Mouse (Mus musculus): ENCODE measurements around the gene Tmem273. TPM values are rescaled to one million over a fixed set of nuclear protein-coding genes. Genes with fewer than 3 reads are reported as not detected.
A peak's percentile ranks its signal among the peaks of the same experiment; 100 is the strongest.

The Tmem273 gene
- polyA plus RNA-seq, 1 experiment from 2014 or later = 1.1 TPM

DNA sequence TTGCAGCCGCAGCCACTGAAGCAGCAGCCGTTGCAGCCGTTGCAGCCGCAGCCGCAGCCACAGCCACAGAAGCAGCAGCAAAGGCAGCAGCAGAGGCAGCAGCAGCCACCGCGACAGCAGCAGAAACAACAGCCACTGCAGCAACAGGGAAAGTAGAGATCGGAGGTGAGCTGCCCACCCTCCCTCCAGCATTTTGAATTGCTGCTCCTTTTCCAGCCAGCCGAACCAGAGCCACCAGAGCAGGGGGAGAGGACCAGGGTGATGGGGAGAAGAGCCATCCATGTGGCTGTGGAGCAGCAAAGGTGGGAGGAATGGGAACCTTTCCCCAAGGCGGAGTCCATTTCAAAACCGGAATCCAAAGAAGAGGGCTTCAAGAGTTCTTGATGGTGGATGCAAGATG, 50.4 kb downstream of the Tmem273 start:
- Histone ChIP-seq H3K27me3 (ENCODE audit: insufficient read depth, low read length) (no peaks in the 10 kb centered on the region), H3K4me1 (ENCODE audit: insufficient read depth) (no peaks in the 10 kb centered on the region), H3K27ac (ENCODE audit: low read depth) (no peak overlapping the region), H3K4me2 (ENCODE audit: low read depth, low read length) (no peak overlapping the region), H3K36me3 (replicated peaks; ENCODE audit: insufficient read depth, low read length) (no peaks in the 10 kb centered on the region), H3K9ac (replicated peaks) (no peak overlapping the region), H3K9me3 (ENCODE audit: low read length) (no peaks in the 10 kb centered on the region), H3K4me3 (ENCODE audit: low read depth, low read length) (no peak overlapping the region)
- DNase-seq (no peak), ATAC-seq (no peak)
- WGBS (ENCODE audit: insufficient replicate concordance) = 86% methylated on average over 11 of the region's 11 CpGs
- TF ChIP-seq CTCF (IDR thresholded peaks at IDR 0.05; ENCODE audit: low read depth) (no peak), EP300 (IDR thresholded peaks at IDR 0.05; ENCODE audit: low read depth) (no peak)

DNA sequence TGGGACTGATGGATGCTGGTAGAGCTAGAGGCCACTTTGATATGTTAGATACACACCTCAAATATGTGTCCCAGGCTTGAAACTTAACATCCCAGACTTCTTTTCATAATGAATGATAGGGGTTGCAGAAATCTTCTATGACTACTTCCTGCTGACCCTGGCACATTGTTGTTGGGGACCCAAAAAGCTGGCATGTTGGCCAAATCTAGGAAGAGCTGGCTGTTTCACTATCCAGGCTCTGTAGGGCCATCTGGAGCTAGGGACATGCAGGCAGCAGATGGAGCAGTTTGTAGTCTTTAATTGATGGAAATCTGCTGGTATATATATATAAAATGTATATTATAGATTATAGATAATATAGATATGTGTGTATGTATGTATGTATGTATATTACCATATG, 56.3 kb downstream of the Tmem273 start:
- Histone ChIP-seq H3K9me3 (ENCODE audit: low read length) (no peaks in the 10 kb centered on the region), H3K27me3 (ENCODE audit: insufficient read depth, low read length) (no peaks in the 10 kb centered on the region), H3K4me2 (ENCODE audit: low read depth, low read length) (no peak overlapping the region), H3K36me3 (replicated peaks; ENCODE audit: insufficient read depth, low read length) (no peaks in the 10 kb centered on the region), H3K9ac (replicated peaks) (no peak overlapping the region), H3K27ac (ENCODE audit: low read depth) (no peak overlapping the region), H3K4me3 (ENCODE audit: low read depth, low read length) (no peak overlapping the region), H3K4me1 (ENCODE audit: insufficient read depth) (no peaks in the 10 kb centered on the region)
- DNase-seq = no peak
- TF ChIP-seq CTCF (IDR thresholded peaks at IDR 0.05; ENCODE audit: low read depth) (no peak), EP300 (IDR thresholded peaks at IDR 0.05; ENCODE audit: low read depth) (no peak)
- ATAC-seq = no peak

DNA sequence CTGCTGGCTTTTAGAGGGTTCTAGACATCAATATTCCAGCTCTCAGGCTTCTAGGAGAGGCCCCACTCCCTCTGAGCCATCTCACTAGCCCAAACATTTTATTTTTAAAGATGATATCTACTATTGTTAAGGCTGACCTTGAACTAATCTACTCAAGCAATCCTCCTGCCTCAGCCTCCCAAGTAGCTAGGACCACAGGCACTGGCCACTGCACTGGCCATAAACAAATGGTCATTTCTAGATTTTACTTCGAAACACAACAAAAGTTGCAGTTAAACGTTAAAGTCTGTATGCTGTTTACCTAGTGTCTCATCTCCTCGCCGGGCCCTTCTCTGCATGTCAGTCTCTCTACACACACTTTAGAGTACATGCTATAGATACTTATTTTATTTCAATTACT, 68.3 kb downstream of the Tmem273 start:
- Histone ChIP-seq H3K9me3 (ENCODE audit: low read length) (no peaks in the 10 kb centered on the region), H3K4me2 (ENCODE audit: low read depth, low read length) (no peak overlapping the region), H3K27ac (ENCODE audit: low read depth) (no peak overlapping the region), H3K36me3 (replicated peaks; ENCODE audit: insufficient read depth, low read length) (no peaks in the 10 kb centered on the region), H3K4me1 (ENCODE audit: insufficient read depth) (0 out of 2 replicates have a peak, but pooled peaks cover 3% of the 10 kb centered on the region), H3K9ac (replicated peaks) (no peak overlapping the region), H3K27me3 (ENCODE audit: insufficient read depth, low read length) (peaks cover 14% of the 10 kb centered on the region), H3K4me3 (ENCODE audit: low read depth, low read length) (no peak overlapping the region)
- no peak for ATAC-seq
- no peak for DNase-seq
- 77% methylated on average over 4 of the region's 4 CpGs for whole genome bisulfite sequencing (ENCODE audit: insufficient replicate concordance)
- TF ChIP-seq CTCF (IDR thresholded peaks at IDR 0.05; ENCODE audit: low read depth) (no peak), EP300 (IDR thresholded peaks at IDR 0.05; ENCODE audit: low read depth) (no peak)

DNA sequence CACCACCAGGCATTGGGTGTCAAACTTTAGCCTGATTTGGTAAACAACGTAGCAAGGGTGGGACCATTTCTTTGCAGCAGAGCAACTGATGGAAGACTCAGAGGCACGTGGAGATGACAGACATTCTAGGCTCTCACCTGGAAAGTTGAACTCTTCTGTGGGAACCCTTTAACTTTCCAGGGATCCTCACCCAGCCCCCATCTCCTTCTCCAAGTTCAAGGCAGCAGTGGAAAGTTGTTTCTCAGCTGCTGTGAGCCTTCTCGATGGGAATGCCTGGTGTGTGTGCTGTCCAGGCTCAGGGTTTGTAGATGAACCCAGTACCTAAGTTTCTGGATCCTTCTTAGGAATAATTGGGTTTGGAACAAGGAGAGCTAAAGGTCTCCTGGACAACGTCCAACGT, 70.5 kb downstream of the Tmem273 start:
- Histone ChIP-seq H3K4me2 (ENCODE audit: low read depth, low read length) (peak overlapping the region; percentile 68; the same call in 1 of the 2 replicates), H3K9ac (replicated peaks) (peak overlapping the region; percentile 65; the same call in 1 of the 2 replicates), H3K27me3 (ENCODE audit: insufficient read depth, low read length) (peaks cover 14% of the 10 kb centered on the region), H3K4me3 (ENCODE audit: low read depth, low read length) (peak overlapping the region; percentile 45; the same call in 1 of the 2 replicates), H3K36me3 (replicated peaks; ENCODE audit: insufficient read depth, low read length) (no peaks in the 10 kb centered on the region), H3K4me1 (ENCODE audit: insufficient read depth) (0 out of 2 replicates have a peak, but pooled peaks cover 3% of the 10 kb centered on the region), H3K27ac (ENCODE audit: low read depth) (no peak overlapping the region), H3K9me3 (ENCODE audit: low read length) (no peaks in the 10 kb centered on the region)
- TF ChIP-seq EP300 (IDR thresholded peaks at IDR 0.05; ENCODE audit: low read depth) (no peak), CTCF (IDR thresholded peaks at IDR 0.05; ENCODE audit: low read depth) (no peak)
- no peak for DNase-seq
- ATAC-seq = no peak
- WGBS (ENCODE audit: insufficient replicate concordance) = 33% methylated on average over 5 of the region's 5 CpGs

DNA sequence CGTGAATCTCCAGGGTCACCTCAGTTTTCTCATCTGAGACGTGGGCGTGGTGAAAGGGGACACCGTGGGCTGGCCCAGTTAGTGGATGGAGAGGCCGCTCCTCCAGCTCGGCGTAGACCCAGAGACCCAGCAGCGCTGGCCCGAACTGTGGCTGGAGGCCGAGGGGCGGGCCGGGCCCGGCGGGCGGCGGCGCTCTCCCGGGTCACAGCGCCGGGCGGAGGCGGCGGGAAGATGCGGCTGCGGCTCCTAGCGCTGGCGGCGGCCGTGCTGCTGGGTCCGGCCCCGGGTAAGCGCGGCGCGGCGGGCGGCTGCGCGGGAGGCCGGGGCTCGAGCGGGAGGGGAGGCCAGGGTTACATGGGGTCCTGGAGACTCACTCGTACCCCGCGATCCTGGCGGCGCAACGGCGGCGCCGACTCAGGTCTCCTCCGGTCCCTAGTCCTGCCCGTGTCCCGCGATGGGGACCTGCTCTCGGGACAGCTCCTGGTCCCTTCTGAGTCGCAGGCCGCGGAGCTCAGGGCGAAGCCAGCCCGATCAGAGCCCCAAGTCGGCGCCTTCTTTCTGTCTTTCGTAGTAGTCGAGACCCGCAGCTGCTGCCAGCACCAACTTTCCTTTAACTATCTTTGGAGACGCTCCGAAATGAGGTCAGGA, 71.0 kb downstream of the Tmem273 start, which contains the start of gene Vstm4:
Gene Vstm4, plus strand, starts transcription at position 76 of the 648 bp plus-strand sequence.
- H3K27me3 ChIP-seq (ENCODE audit: insufficient read depth, low read length) = peaks cover 14% of the 10 kb centered on the region
- WGBS (ENCODE audit: insufficient replicate concordance) = 2% methylated on average over 47 of the region's 68 CpGs
- no peaks in the 10 kb centered on the region for H3K9me3 ChIP-seq (ENCODE audit: low read length)
- 0 out of 2 replicates have a peak, but pooled peaks cover 3% of the 10 kb centered on the region for H3K4me1 ChIP-seq (ENCODE audit: insufficient read depth)
- H3K27ac ChIP-seq (ENCODE audit: low read depth) = 0 out of 2 replicates have a peak within 1 kb of the TSS, but pooled peaks have one; percentile 55
- H3K4me3 ChIP-seq (ENCODE audit: low read depth, low read length) = peak within 1 kb of the TSS; percentile 45
- TF ChIP-seq CTCF (IDR thresholded peaks at IDR 0.05; ENCODE audit: low read depth) (no peak), EP300 (IDR thresholded peaks at IDR 0.05; ENCODE audit: low read depth) (no peak)
- H3K36me3 ChIP-seq (replicated peaks; ENCODE audit: insufficient read depth, low read length) = no peaks in the 10 kb centered on the region
- DNase-seq = peak; percentile 47
- ATAC-seq = peak; percentile 62; the same call in 1 of the 2 replicates
- peak within 1 kb of the TSS; percentile 68 for H3K4me2 ChIP-seq (ENCODE audit: low read depth, low read length)
- H3K9ac ChIP-seq (replicated peaks) = peak within 1 kb of the TSS; percentile 65

DNA sequence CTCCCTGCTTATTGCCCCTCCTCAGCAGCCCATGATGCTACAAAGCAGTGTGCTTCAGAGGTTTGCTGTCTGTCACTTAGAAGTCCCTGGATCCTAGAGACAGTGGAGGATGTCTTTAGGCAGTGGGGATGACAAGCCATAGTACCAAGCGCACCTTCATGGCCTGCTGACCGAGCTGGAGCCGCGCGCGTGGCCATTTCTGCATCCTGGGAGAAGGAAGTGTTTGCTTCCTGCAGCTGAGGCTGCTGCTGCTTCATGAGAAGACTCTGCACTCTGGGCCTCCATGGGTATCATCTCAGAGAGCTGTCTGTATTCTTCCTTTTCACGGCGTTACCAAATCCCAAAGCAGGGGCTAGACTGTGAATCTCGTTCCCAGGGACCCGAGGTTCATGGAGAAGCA, 72.6 kb downstream of the Tmem273 start:
- no peak overlapping the region for H3K4me2 ChIP-seq (ENCODE audit: low read depth, low read length)
- no peak for TF ChIP-seq CTCF (IDR thresholded peaks at IDR 0.05; ENCODE audit: low read depth)
- no peak for TF ChIP-seq EP300 (IDR thresholded peaks at IDR 0.05; ENCODE audit: low read depth)
- WGBS (ENCODE audit: insufficient replicate concordance) = 71% methylated on average over 10 of the region's 10 CpGs

More for the DNA sequence above, 72.6 kb downstream of the Tmem273 start:
- H3K27me3 ChIP-seq (ENCODE audit: insufficient read depth, low read length) = peaks cover 14% of the 10 kb centered on the region
- no peak overlapping the region for H3K9ac ChIP-seq (replicated peaks)
- no peaks in the 10 kb centered on the region for H3K36me3 ChIP-seq (replicated peaks; ENCODE audit: insufficient read depth, low read length)
- no peak for ATAC-seq
- no peak overlapping the region for H3K27ac ChIP-seq (ENCODE audit: low read depth)
- H3K9me3 ChIP-seq (ENCODE audit: low read length) = no peaks in the 10 kb centered on the region
- H3K4me3 ChIP-seq (ENCODE audit: low read depth, low read length) = no peak overlapping the region
- no peak for DNase-seq
- 0 out of 2 replicates have a peak, but pooled peaks cover 3% of the 10 kb centered on the region for H3K4me1 ChIP-seq (ENCODE audit: insufficient read depth)
